Mouse (Mus musculus) liver, adult 2 months (tissue): ENCODE data around the gene Grsf1.

ENCODE experiments used
- CTCF ChIP-seq: fragments of 200-500 bp; IDR thresholded peaks from 2 replicates; pipeline ENCODE4 v1.5.1; 2011; ENCODE audit warnings: low read depth, low read length, control low read depth
- POLR2A ChIP-seq: fragments of 200-500 bp; IDR thresholded peaks from 2 replicates; pipeline ENCODE4 v1.6.1; 2011; ENCODE audit warnings: low read length, control low read depth; ENCODE audit not compliant: insufficient read depth; ENCODE audit errors: extremely low read depth

GRCm38 (mm10) chr5:88627545-88627944 lies 48.4 kb downstream of the Grsf1 start:
- TF ChIP-seq CTCF (no peak), POLR2A (no peak)
